In genomic region chr11:119981769-119982168, GRCm38 (mm10) we compare ENCODE assay signal across 20 mouse cellular contexts. TPM values are rescaled to one million over a fixed set of nuclear protein-coding genes. Genes with fewer than 3 reads are reported as not detected.
DNase-seq lines count a peak whose midpoint lies in the region; ATAC-seq and TF ChIP-seq lines count a peak whose summit lies in the region.
"Had no signal": no experiment of that assay in that cellular context is flagged by ENCODE, and none has a peak within 500 bp of the region (broad histone marks: within the 10 kb centered on the region; RNA-seq: fewer than 3 reads in every experiment).

No protein-coding gene starts in this region.

- H3K27ac ChIP-seq in hindbrain, postnatal 0 days, result peak overlapping the region; percentile 62
- H3K27ac ChIP-seq in hindbrain, embryonic 12.5 days, result no peak overlapping the region
- peak overlapping the region; percentile 24; the same call in 1 of the 2 replicates for H3K27ac ChIP-seq in left cerebral cortex, adult 2 months
- peak overlapping the region; percentile 33 for H3K27ac ChIP-seq in olfactory bulb, adult 2 months (ENCODE audit: insufficient read depth, low read depth, low read length)
- H3K27ac ChIP-seq: embryonic facial prominence, embryonic 12.5 days; forebrain, embryonic 13.5 days had no signal

- H3K9me3 ChIP-seq in hindbrain, postnatal 0 days (ENCODE audit: low read length), result no peaks in the 10 kb centered on the region
- H3K9me3 ChIP-seq in hindbrain, embryonic 12.5 days (replicated peaks), result no peaks in the 10 kb centered on the region
- H3K9me3 ChIP-seq: embryonic facial prominence, embryonic 12.5 days; forebrain, embryonic 13.5 days had no signal

- H3K9ac ChIP-seq in hindbrain, postnatal 0 days (replicated peaks; ENCODE audit: low read length), result no peak overlapping the region
- H3K9ac ChIP-seq in hindbrain, embryonic 12.5 days, result no peak overlapping the region
- H3K9ac ChIP-seq: embryonic facial prominence, embryonic 12.5 days; forebrain, embryonic 13.5 days had no signal

- intact Hi-C loops in left cerebral cortex, adult 2 months (cut with DNase I), result no loop called here
- intact Hi-C loops in left cerebral cortex, postnatal 25 days (cut with DNase I), result no loop called here

- no peak for ATAC-seq in hindbrain, postnatal 0 days
- no peak for ATAC-seq in hindbrain, embryonic 12.5 days (ENCODE audit: low FRiP score)
- ATAC-seq: forebrain, embryonic 13.5 days; forebrain, embryonic 16.5 days had no signal

- WGBS in hindbrain, postnatal 0 days, result 71% methylated on average over 3 of the region's 3 CpGs
- WGBS in hindbrain, embryonic 12.5 days, result 78% methylated on average over 3 of the region's 3 CpGs
- 64% methylated on average over 3 of the region's 3 CpGs for WGBS in olfactory bulb, adult 2 months

- no peak for TF ChIP-seq POLR2A in olfactory bulb, adult 2 months (IDR thresholded peaks at IDR 0.05; ENCODE audit: insufficient read depth, low read depth, low read length)

- H3K36me3 ChIP-seq in hindbrain, postnatal 0 days (ENCODE audit: insufficient read depth, low read length), result peaks cover 16% of the 10 kb centered on the region; the same call in 1 of the 2 replicates
- peaks cover 5% of the 10 kb centered on the region; the same call in 1 of the 2 replicates for H3K36me3 ChIP-seq in hindbrain, embryonic 12.5 days

- no peak overlapping the region for H3K4me3 ChIP-seq in hindbrain, postnatal 0 days (ENCODE audit: low read length)
- no peak overlapping the region for H3K4me3 ChIP-seq in hindbrain, embryonic 12.5 days
- H3K4me3 ChIP-seq in left cerebral cortex, adult 2 months, result no peak overlapping the region
- no peak overlapping the region for H3K4me3 ChIP-seq in olfactory bulb, adult 2 months (ENCODE audit: insufficient read depth, low read depth, low read length)
- H3K4me3 ChIP-seq: embryonic facial prominence, embryonic 12.5 days; forebrain, embryonic 13.5 days had no signal

- H3K4me1 ChIP-seq in hindbrain, postnatal 0 days (ENCODE audit: insufficient read depth, low read length), result peaks cover 7% of the 10 kb centered on the region; the same call in 1 of the 2 replicates
- H3K4me1 ChIP-seq in hindbrain, embryonic 12.5 days, result no peaks in the 10 kb centered on the region
- H3K4me1 ChIP-seq in olfactory bulb, adult 2 months (ENCODE audit: control insufficient read depth, insufficient read depth, low read length), result peaks cover 66% of the 10 kb centered on the region
- H3K4me1 ChIP-seq: embryonic facial prominence, embryonic 12.5 days; forebrain, embryonic 13.5 days had no signal

- H3K4me2 ChIP-seq in hindbrain, postnatal 0 days (ENCODE audit: low read depth, low read length), result no peak overlapping the region
- no peak overlapping the region for H3K4me2 ChIP-seq in hindbrain, embryonic 12.5 days (replicated peaks)
- H3K4me2 ChIP-seq: embryonic facial prominence, embryonic 12.5 days; forebrain, embryonic 13.5 days had no signal

- DNase-seq in hindbrain, postnatal 0 days (ENCODE audit: low spot score), result no peak
- no peak for DNase-seq in left cerebral cortex, adult 2 months (ENCODE audit: extremely low spot score in 1 of 2, low spot score in 2 of 2)
- DNase-seq in left cerebral cortex, postnatal 25 days (ENCODE audit: low spot score in 2 of 2), result no peak
- peak; percentile 11 for DNase-seq in retina, postnatal 1 day
- no peak for DNase-seq in retina, embryonic 14.5 days (ENCODE audit: low spot score)
- DNase-seq in ovary, postnatal 14 days (ENCODE audit: low spot score), result no peak
- DNase-seq: adrenal gland, adult 2 months; adrenal gland, postnatal 10 days; adrenal gland, postnatal 25 days; cerebellum, adult 11 months; cerebellum, adult 18-20 months; cerebellum, adult 8-10 months; cerebellum, adult 9-11 months; cerebellum, postnatal 36 days; embryo, embryonic 11 days had no signal

- H3K27me3 ChIP-seq in hindbrain, postnatal 0 days (ENCODE audit: insufficient read depth, low read length), result no peaks in the 10 kb centered on the region
- no peaks in the 10 kb centered on the region for H3K27me3 ChIP-seq in hindbrain, embryonic 12.5 days
- H3K27me3 ChIP-seq: embryonic facial prominence, embryonic 12.5 days; forebrain, embryonic 13.5 days had no signal

- TF ChIP-seq CTCF in hindbrain, postnatal 0 days (IDR thresholded peaks at IDR 0.05; ENCODE audit: low read depth), result no peak
- TF ChIP-seq CTCF in left cerebral cortex, adult 2 months (IDR thresholded peaks at IDR 0.05), result no peak
- TF ChIP-seq CTCF in olfactory bulb, adult 2 months (IDR thresholded peaks at IDR 0.05; ENCODE audit: insufficient read depth, low read depth, low read length), result no peak

RNA-seq across cellular contexts. Expression of gene Baiap2, which starts 39.2 kb away (rescaled TPM):
- total RNA-seq in hindbrain, postnatal 0 days (2014; rRNA removed), result 45.9 and 62.4 TPM in 2 replicates
- polyA plus RNA-seq in hindbrain, postnatal 0 days (2015; fragmentation: Nextera tagmentation; extraction: Ambion mirVana), result 30.8 and 31.5 TPM in 2 replicates
- polyA plus RNA-seq in hindbrain, embryonic 12.5 days (2016; fragmentation: Nextera tagmentation; extraction: Ambion mirVana), result 10.6 TPM in 2 replicates
- total RNA-seq in left cerebral cortex, adult 2 months (2021), result 100 to 1,000 TPM; 249 to 287 TPM
- 100 to 1,000 TPM; 259 to 273 TPM for total RNA-seq in left cerebral cortex, postnatal 25 days (2021)
- polyA plus RNA-seq in olfactory bulb, adult 2 months (2012; ENCODE audit: insufficient read depth, insufficient read length, low replicate concordance, missing spikeins), result not detected in 2 replicates
